Mouse (Mus musculus): Measurements from ENCODE around the gene Rnf182. TPM values are rescaled to one million over a fixed set of nuclear protein-coding genes. Genes with fewer than 3 reads are reported as not detected.

Rnf182 gene
- not detected in 2 replicates for polyA plus RNA-seq (2012; ENCODE audit: insufficient read depth, insufficient read length, missing spikeins)

- Histone ChIP-seq H3K4me3 (ENCODE audit: insufficient read depth, low read length) (peak within 1 kb of the TSS; percentile 47), H3K4me1 (ENCODE audit: control insufficient read depth, insufficient read depth, low read length) (no peaks in the 10 kb centered on the region), H3K27ac (ENCODE audit: insufficient read depth, low read depth, low read length) (no peak within 1 kb of the TSS)
- TF ChIP-seq CTCF (IDR thresholded peaks at IDR 0.05; ENCODE audit: low read depth, low read length) (no peak), POLR2A (IDR thresholded peaks at IDR 0.05; ENCODE audit: borderline replicate concordance, low read depth, low read length) (no peak)
These were observed at the start of gene Rnf182 for GRCm38 (mm10) chr13:43615577-43616254. Gene Rnf182 (plus strand): TSS chr13:43615710.

DNA sequence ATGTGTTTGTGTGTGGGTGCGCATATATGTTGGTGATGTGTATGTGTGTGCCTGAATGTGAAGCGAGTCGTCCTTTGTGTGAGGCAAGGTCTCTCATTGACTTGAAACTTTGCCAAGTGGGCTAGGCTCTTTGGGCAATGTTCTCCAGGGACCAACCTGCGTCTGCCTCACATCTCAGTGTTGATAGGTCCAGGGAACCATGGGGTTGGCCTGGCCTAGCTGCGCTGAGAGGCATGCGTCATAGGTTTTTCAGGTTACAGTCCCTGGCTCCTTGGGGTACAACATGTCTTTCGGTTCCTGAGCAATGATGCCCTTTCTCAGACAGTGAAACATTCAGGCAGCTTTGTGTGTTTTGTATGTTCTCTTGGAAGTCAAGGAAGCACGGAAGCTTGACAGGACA is 49.3 kb upstream of the Rnf182 start:
- H3K4me1 ChIP-seq (ENCODE audit: control insufficient read depth, insufficient read depth, low read length): peaks cover 6% of the 10 kb centered on the region; the same call in 1 of the 2 replicates
- TF ChIP-seq CTCF (IDR thresholded peaks at IDR 0.05; ENCODE audit: low read depth, low read length): no peak
- H3K4me3 ChIP-seq (ENCODE audit: insufficient read depth, low read length): no peak overlapping the region
- no peak overlapping the region for H3K27ac ChIP-seq (ENCODE audit: insufficient read depth, low read depth, low read length)

GRCm38 (mm10) chr13:43567141-43567891 is 48.2 kb upstream of the Rnf182 start:
- Histone ChIP-seq H3K27ac (ENCODE audit: insufficient read depth, low read depth, low read length) (no peak overlapping the region), H3K4me1 (ENCODE audit: control insufficient read depth, insufficient read depth, low read length) (peaks cover 3% of the 10 kb centered on the region; the same call in 1 of the 2 replicates), H3K4me3 (ENCODE audit: insufficient read depth, low read length) (no peak overlapping the region)
- TF ChIP-seq CTCF (IDR thresholded peaks at IDR 0.05; ENCODE audit: low read depth, low read length) (no peak), POLR2A (IDR thresholded peaks at IDR 0.05; ENCODE audit: borderline replicate concordance, low read depth, low read length) (no peak)

GRCm38 (mm10) chr13:43573979-43574378 is 41.5 kb upstream of the Rnf182 start:
- no peaks in the 10 kb centered on the region for H3K4me1 ChIP-seq (ENCODE audit: control insufficient read depth, insufficient read depth, low read length)
- no peak for TF ChIP-seq CTCF (IDR thresholded peaks at IDR 0.05; ENCODE audit: low read depth, low read length)
- TF ChIP-seq POLR2A (IDR thresholded peaks at IDR 0.05; ENCODE audit: borderline replicate concordance, low read depth, low read length): no peak
- no peak overlapping the region for H3K27ac ChIP-seq (ENCODE audit: insufficient read depth, low read depth, low read length)
- H3K4me3 ChIP-seq (ENCODE audit: insufficient read depth, low read length): no peak overlapping the region

DNA sequence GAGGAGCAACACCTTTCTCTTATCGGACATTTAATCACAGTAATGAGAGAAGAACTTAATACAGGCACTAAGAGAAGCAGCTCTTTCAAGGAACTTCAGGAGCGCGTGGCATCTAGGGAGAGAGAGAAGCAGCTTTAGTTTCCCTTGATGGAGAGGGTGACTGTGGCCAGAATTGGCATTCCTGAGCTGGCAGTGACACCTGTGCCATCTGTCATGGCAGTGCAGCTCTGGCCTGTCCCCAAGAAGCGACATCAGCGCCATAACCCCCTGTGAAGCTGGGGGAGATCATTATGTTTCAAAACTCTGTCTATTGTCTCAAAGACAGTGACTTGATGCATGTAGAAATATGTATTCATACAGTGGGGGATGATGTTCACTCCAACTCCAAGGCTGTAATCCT is 40.1 kb upstream of the Rnf182 start:
- Histone ChIP-seq H3K4me3 (ENCODE audit: insufficient read depth, low read length) (no peak overlapping the region), H3K27ac (ENCODE audit: insufficient read depth, low read depth, low read length) (no peak overlapping the region), H3K4me1 (ENCODE audit: control insufficient read depth, insufficient read depth, low read length) (no peaks in the 10 kb centered on the region)
- TF ChIP-seq CTCF (IDR thresholded peaks at IDR 0.05; ENCODE audit: low read depth, low read length) (no peak), POLR2A (IDR thresholded peaks at IDR 0.05; ENCODE audit: borderline replicate concordance, low read depth, low read length) (no peak)

GRCm38 (mm10) chr13:43577254-43577653 is 38.3 kb upstream of the Rnf182 start:
- TF ChIP-seq POLR2A (IDR thresholded peaks at IDR 0.05; ENCODE audit: borderline replicate concordance, low read depth, low read length) (no peak), CTCF (IDR thresholded peaks at IDR 0.05; ENCODE audit: low read depth, low read length) (peak; percentile 24; the same call in 1 of the 2 replicates)
- H3K4me1 ChIP-seq (ENCODE audit: control insufficient read depth, insufficient read depth, low read length): no peaks in the 10 kb centered on the region
- no peak overlapping the region for H3K4me3 ChIP-seq (ENCODE audit: insufficient read depth, low read length)
- no peak overlapping the region for H3K27ac ChIP-seq (ENCODE audit: insufficient read depth, low read depth, low read length)

DNA sequence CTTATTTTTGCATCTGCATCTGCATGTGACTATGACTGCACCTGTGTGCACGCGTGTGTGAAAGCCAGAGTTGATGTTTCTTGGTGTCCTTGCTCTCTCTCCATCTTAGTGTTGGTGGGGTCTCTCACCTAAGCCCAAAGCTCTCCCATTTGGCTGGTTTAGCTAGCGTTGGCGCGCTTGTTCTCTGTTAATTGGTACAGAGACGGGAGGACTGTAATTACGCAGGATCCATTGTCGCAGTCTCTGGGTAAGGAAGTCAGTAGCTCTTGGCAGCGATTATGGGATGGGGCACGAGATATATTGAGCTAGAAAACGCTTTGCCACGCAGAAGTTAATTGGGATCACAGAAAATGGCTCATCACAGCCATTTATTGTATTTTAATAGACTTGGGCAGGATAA is 37.7 kb upstream of the Rnf182 start:
- H3K27ac ChIP-seq (ENCODE audit: insufficient read depth, low read depth, low read length): no peak overlapping the region
- TF ChIP-seq POLR2A (IDR thresholded peaks at IDR 0.05; ENCODE audit: borderline replicate concordance, low read depth, low read length) (no peak), CTCF (IDR thresholded peaks at IDR 0.05; ENCODE audit: low read depth, low read length) (no peak)
- no peak overlapping the region for H3K4me3 ChIP-seq (ENCODE audit: insufficient read depth, low read length)
- no peaks in the 10 kb centered on the region for H3K4me1 ChIP-seq (ENCODE audit: control insufficient read depth, insufficient read depth, low read length)

- no peaks in the 10 kb centered on the region for H3K4me1 ChIP-seq (ENCODE audit: control insufficient read depth, insufficient read depth, low read length)
- no peak overlapping the region for H3K4me3 ChIP-seq (ENCODE audit: insufficient read depth, low read length)
These were observed 35.8 kb upstream of the Rnf182 start for GRCm38 (mm10) chr13:43579740-43580139.

DNA sequence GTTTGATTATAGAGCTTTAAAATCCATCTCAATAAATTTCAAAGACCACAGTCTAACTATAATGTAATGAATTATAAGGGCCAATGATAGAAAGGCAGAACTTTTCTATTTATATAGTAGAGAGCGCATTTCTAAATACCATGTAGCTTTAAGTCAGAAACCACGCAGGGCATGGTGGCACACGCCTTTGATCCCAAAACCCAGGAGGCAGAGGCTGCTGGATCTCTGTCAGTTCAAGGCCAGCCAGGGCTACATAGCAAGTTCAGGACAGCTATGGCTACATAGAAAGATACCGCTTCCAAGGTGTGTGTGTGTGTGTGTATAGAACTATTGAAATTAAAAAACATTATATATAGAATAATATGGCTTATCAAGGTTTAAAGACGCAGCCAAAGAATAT is 34.8 kb upstream of the Rnf182 start:
- Histone ChIP-seq H3K4me3 (ENCODE audit: insufficient read depth, low read length) (no peak overlapping the region), H3K4me1 (ENCODE audit: control insufficient read depth, insufficient read depth, low read length) (no peaks in the 10 kb centered on the region), H3K27ac (ENCODE audit: insufficient read depth, low read depth, low read length) (no peak overlapping the region)
- TF ChIP-seq POLR2A (IDR thresholded peaks at IDR 0.05; ENCODE audit: borderline replicate concordance, low read depth, low read length) (no peak), CTCF (IDR thresholded peaks at IDR 0.05; ENCODE audit: low read depth, low read length) (no peak)

More at GRCm38 (mm10) chr13:43579740-43580139, 35.8 kb upstream of the Rnf182 start:
- TF ChIP-seq POLR2A (IDR thresholded peaks at IDR 0.05; ENCODE audit: borderline replicate concordance, low read depth, low read length) (no peak), CTCF (IDR thresholded peaks at IDR 0.05; ENCODE audit: low read depth, low read length) (peak; percentile 64)
- H3K27ac ChIP-seq (ENCODE audit: insufficient read depth, low read depth, low read length): no peak overlapping the region

GRCm38 (mm10) chr13:43582961-43583360 is 32.5 kb upstream of the Rnf182 start:
- Histone ChIP-seq H3K4me1 (ENCODE audit: control insufficient read depth, insufficient read depth, low read length) (no peaks in the 10 kb centered on the region), H3K27ac (ENCODE audit: insufficient read depth, low read depth, low read length) (no peak overlapping the region), H3K4me3 (ENCODE audit: insufficient read depth, low read length) (no peak overlapping the region)
- TF ChIP-seq POLR2A (IDR thresholded peaks at IDR 0.05; ENCODE audit: borderline replicate concordance, low read depth, low read length) (no peak), CTCF (IDR thresholded peaks at IDR 0.05; ENCODE audit: low read depth, low read length) (no peak)
